Mouse (Mus musculus): ENCODE measurements around the gene Gm597. TPM values are rescaled to one million over a fixed set of nuclear protein-coding genes. Genes with fewer than 3 reads are reported as not detected.

Gene Gm597
- total RNA-seq (2021), result not detected
- long read RNA-seq, experiment 1, result 0 reads
- long read RNA-seq, experiment 2, result 0 reads

DNA sequence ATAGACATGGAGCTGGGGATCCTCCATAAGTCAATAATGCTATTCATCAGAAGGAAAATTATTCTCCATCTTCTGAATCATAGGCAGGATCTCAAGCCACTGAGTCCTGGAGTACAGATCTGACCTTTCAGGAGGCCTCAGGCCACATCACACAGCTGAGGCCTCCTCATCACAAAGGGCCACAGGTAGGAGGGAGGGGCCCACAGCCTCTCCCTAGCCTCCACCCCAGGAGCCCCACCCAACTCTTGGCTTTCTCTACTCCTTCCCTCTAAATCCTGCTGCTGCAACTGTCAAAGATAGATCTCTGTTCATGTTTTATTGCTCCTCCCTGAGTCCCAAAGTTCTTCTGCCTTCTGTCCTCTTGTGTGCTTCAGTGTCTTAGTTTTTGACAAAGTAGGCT, at the start of gene Gm597:
TSS of gene Gm597 (minus strand) at position 101 of the 400 bp plus-strand sequence.
- DNase-seq (ENCODE audit: low spot score in 2 of 2), result no peak

DNA sequence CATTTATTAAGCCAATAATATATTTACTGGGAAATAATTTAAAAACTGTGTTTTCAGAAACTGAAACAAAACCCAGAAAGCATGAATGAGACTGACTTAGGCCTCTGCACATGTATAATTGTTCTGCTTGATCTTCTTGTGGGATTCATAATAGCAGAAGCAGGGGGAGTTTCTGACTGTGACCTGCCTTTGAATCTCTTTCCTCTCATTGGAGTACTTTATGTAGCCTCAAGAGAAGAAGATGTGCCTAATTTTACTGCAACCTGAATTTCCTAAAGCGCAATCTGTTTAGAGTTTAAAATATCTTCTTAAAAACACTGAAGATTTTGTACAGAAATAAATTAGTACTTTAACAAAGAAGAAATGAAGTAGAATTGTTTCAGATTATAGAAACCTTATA, 27.6 kb upstream of the Gm597 start:
- DNase-seq (ENCODE audit: low spot score in 2 of 2), result no peak

DNA sequence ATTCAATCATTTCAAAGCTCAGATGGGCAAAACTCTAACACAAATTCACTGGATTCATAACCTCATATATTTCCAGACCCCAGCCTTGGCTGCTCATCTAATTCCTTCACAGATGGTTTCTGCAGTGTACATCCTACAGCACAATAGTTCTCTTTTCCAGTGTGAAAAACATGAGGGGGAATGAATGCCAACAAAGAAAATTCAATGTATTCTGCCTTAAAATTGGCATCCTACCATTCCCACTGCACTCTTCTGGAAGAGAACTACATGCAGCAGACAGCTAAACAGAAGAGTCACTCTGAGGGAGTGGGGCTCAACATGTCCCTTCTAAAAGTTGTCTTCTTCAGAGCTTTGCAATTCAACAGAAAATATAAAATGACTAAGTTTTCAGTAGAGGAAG, 26.6 kb upstream of the Gm597 start:
- DNase-seq (ENCODE audit: low spot score in 2 of 2), result no peak

DNA sequence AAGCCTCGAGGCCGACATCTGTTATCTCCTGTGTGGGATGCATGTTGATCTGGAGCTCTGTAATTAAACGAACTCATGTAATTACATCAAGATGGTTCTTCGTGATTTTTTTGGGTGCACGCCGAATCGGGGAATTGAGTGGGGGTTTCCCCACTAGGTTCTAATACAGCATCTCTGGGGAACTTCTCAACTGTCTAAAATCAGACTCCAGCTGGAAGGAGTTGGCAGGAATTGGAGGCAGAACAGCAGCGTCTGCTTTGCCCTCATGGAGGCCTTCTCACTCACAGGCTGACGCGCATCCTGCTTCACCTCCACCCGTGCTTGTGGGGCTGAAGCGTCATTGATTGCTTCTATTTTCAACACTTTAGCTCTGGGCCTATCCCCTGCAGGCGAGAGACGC, 20.8 kb upstream of the Gm597 start:
- no peak for DNase-seq (ENCODE audit: low spot score in 2 of 2)
